Comparison of ENCODE assay signal across 10 mouse cellular contexts in genomic region chr1:84961779-84962178, GRCm38 (mm10). TPM values are rescaled to one million over a fixed set of nuclear protein-coding genes. Genes with fewer than 3 reads are reported as not detected.
DNase-seq lines count a peak whose midpoint lies in the region; ATAC-seq lines count a peak whose summit lies in the region.
"Not testable (repeated sequence)": the region's sequence is repeated elsewhere in the genome, so short reads cannot be mapped to it uniquely, and the experiment has no call there.
"Had no signal": no experiment of that assay in that cellular context is flagged by ENCODE, and none has a peak within 500 bp of the region (broad histone marks: within the 10 kb centered on the region; RNA-seq: fewer than 3 reads in every experiment).

No protein-coding gene starts in this region.

- not testable (repeated sequence) for H3K9ac ChIP-seq in embryonic facial prominence, embryonic 12.5 days; forebrain, embryonic 15.5 days (replicated peaks); heart, embryonic 14.5 days (ENCODE audit: low read length); hindbrain, embryonic 13.5 days; limb, embryonic 12.5 days (replicated peaks); midbrain, embryonic 16.5 days (ENCODE audit: low read depth, low read length)

- H3K4me1 ChIP-seq in embryonic facial prominence, embryonic 12.5 days; forebrain, embryonic 15.5 days; heart, embryonic 14.5 days (ENCODE audit: control insufficient read depth in 2 of 2, insufficient read depth in 2 of 2, low read length in 2 of 2); hindbrain, embryonic 13.5 days (replicated peaks); limb, embryonic 12.5 days (replicated peaks); midbrain, embryonic 16.5 days (ENCODE audit: control insufficient read depth, insufficient read depth, low read length): not testable (repeated sequence)

- not testable (repeated sequence) for H3K36me3 ChIP-seq in embryonic facial prominence, embryonic 12.5 days; forebrain, embryonic 15.5 days; heart, embryonic 14.5 days (ENCODE audit: control insufficient read depth, insufficient read depth, low read length); hindbrain, embryonic 13.5 days; limb, embryonic 12.5 days; midbrain, embryonic 16.5 days (ENCODE audit: control insufficient read depth, insufficient read depth, low read length)

- H3K9me3 ChIP-seq in embryonic facial prominence, embryonic 12.5 days; forebrain, embryonic 15.5 days; heart, embryonic 14.5 days (ENCODE audit: control insufficient read depth, low read length); hindbrain, embryonic 13.5 days; limb, embryonic 12.5 days; midbrain, embryonic 16.5 days (replicated peaks; ENCODE audit: control insufficient read depth, low read length, poor library complexity, severe bottlenecking): not testable (repeated sequence)

- H3K27ac ChIP-seq in embryonic facial prominence, embryonic 12.5 days; heart, embryonic 14.5 days (replicated peaks in 1 of 2; ENCODE audit: control insufficient read depth in 1 of 2, insufficient read depth in 1 of 2, low read depth in 2 of 2, low read length in 2 of 2); limb, embryonic 12.5 days: not testable (repeated sequence)
- peak overlapping the region; percentile 76 for H3K27ac ChIP-seq in forebrain, embryonic 15.5 days (replicated peaks)
- H3K27ac ChIP-seq in hindbrain, embryonic 13.5 days: peak overlapping the region; percentile 64; the same call in 1 of the 2 replicates
- peak overlapping the region; percentile 26; the same call in 1 of the 2 replicates for H3K27ac ChIP-seq in midbrain, embryonic 16.5 days (ENCODE audit: low read length)

- H3K27me3 ChIP-seq in embryonic facial prominence, embryonic 12.5 days; forebrain, embryonic 15.5 days; heart, embryonic 14.5 days (ENCODE audit: control insufficient read depth, insufficient read depth, low read length); hindbrain, embryonic 13.5 days; limb, embryonic 12.5 days; midbrain, embryonic 16.5 days (ENCODE audit: control insufficient read depth, insufficient read depth, low read depth, low read length): not testable (repeated sequence)

- not testable (repeated sequence) for ATAC-seq in embryonic facial prominence, embryonic 12.5 days (ENCODE audit: insufficient number of reproducible peaks, insufficient read depth, low FRiP score, low TSS enrichment); forebrain, embryonic 15.5 days (replicated peaks); heart, embryonic 14.5 days (ENCODE audit: insufficient number of reproducible peaks, insufficient read depth, low FRiP score, low read depth); hindbrain, embryonic 13.5 days (ENCODE audit: low FRiP score); limb, embryonic 12.5 days (ENCODE audit: insufficient number of reproducible peaks, insufficient read depth, low FRiP score, low TSS enrichment, low read depth); midbrain, embryonic 16.5 days

- 6% methylated on average over 12 of the region's 12 CpGs for WGBS in embryonic facial prominence, embryonic 12.5 days
- 3% methylated on average over 12 of the region's 12 CpGs for WGBS in forebrain, embryonic 15.5 days
- WGBS in heart, embryonic 14.5 days: 3% methylated on average over 12 of the region's 12 CpGs
- WGBS in hindbrain, embryonic 13.5 days: 3% methylated on average over 12 of the region's 12 CpGs
- 2% methylated on average over 12 of the region's 12 CpGs for WGBS in limb, embryonic 12.5 days
- 1% methylated on average over 12 of the region's 12 CpGs for WGBS in midbrain, embryonic 16.5 days

- peak; percentile 56 for DNase-seq in R1 (ENCODE audit: low read depth, low spot score)
- peak; percentile 16 for DNase-seq in retina, embryonic 14.5 days (ENCODE audit: low spot score)

- not testable (repeated sequence) for H3K4me3 ChIP-seq in embryonic facial prominence, embryonic 12.5 days; limb, embryonic 12.5 days (replicated peaks)
- peak overlapping the region; percentile 30 for H3K4me3 ChIP-seq in forebrain, embryonic 15.5 days
- peak overlapping the region in 1 of 2 experiments; percentile 23; a peak in 1 of 4 replicates for H3K4me3 ChIP-seq in heart, embryonic 14.5 days (ENCODE audit: control insufficient read depth in 1 of 2, insufficient read depth in 1 of 2, low read depth in 1 of 2, low read length in 2 of 2)
- H3K4me3 ChIP-seq in hindbrain, embryonic 13.5 days: peak overlapping the region; percentile 27
- H3K4me3 ChIP-seq in midbrain, embryonic 16.5 days (ENCODE audit: low read depth, low read length): peak overlapping the region; percentile 22

- H3K4me2 ChIP-seq in embryonic facial prominence, embryonic 12.5 days (replicated peaks): peak overlapping the region; percentile 22; the same call in 1 of the 2 replicates
- peak overlapping the region; percentile 41 for H3K4me2 ChIP-seq in forebrain, embryonic 15.5 days (replicated peaks)
- H3K4me2 ChIP-seq in heart, embryonic 14.5 days (ENCODE audit: low read length): peak overlapping the region; percentile 50
- peak overlapping the region; percentile 49 for H3K4me2 ChIP-seq in hindbrain, embryonic 13.5 days
- H3K4me2 ChIP-seq in limb, embryonic 12.5 days: 0 out of 2 replicates have a peak overlapping the region, but pooled peaks have one; percentile 28
- peak overlapping the region; percentile 51 for H3K4me2 ChIP-seq in midbrain, embryonic 16.5 days (ENCODE audit: low read length)

RNA-seq across cellular contexts. Expression of gene Slc16a14, which starts 26.8 kb away (rescaled TPM):
- 0.75 and 1.9 TPM in 2 replicates for polyA plus RNA-seq in embryonic facial prominence, embryonic 12.5 days (2016; fragmentation: Nextera tagmentation; extraction: Ambion mirVana)
- 9.0 and 9.2 TPM in 2 replicates for polyA plus RNA-seq in forebrain, embryonic 15.5 days (2015; fragmentation: Nextera tagmentation; extraction: Ambion mirVana)
- 0.12 and 0.44 TPM in 2 replicates for polyA plus RNA-seq in heart, embryonic 14.5 days (2014; fragmentation: Nextera tagmentation; extraction: Ambion mirVana)
- 14.0 and 14.6 TPM in 2 replicates for polyA plus RNA-seq in hindbrain, embryonic 13.5 days (2015; fragmentation: Nextera tagmentation; extraction: Ambion mirVana)
- 0.19 and 0.23 TPM in 2 replicates for polyA plus RNA-seq in limb, embryonic 12.5 days (2016; fragmentation: Nextera tagmentation; extraction: Ambion mirVana)
- 17.2 and 17.7 TPM in 2 replicates for polyA plus RNA-seq in midbrain, embryonic 16.5 days (2015; fragmentation: Nextera tagmentation; extraction: Ambion mirVana)
- polyA plus RNA-seq: activated CD4-positive, CD25-positive, alpha-beta regulatory T cell, adult 4 months; lung, embryonic 14.5 days had no signal
